Mouse (Mus musculus) ES-E14 (cell line): ENCODE measurements around the gene Ces3b. TPM values are rescaled to one million over a fixed set of nuclear protein-coding genes. Genes with fewer than 3 reads are reported as not detected.
"Not testable (repeated sequence)": the region's sequence is repeated elsewhere in the genome, so short reads cannot be mapped to it uniquely, and the experiment has no call there.

Source experiments
- DNase-seq: peaks from one replicate; pipeline ENCODE4 v3.0.0-alpha.2; 2013; ENCODE audit warnings: low read depth, low spot score
- H3K27ac ChIP-seq: 2 replicates; pipeline ENCODE4 v1.5.1; 2012; ENCODE audit warnings: low read depth, mild to moderate bottlenecking, low read length, moderate library complexity, mixed read lengths; ENCODE audit not compliant: poor library complexity, insufficient read depth, severe bottlenecking
- H3K36me3 ChIP-seq: 2 replicates; pipeline ENCODE4 v1.6.1; 2012; ENCODE audit warnings: mild to moderate bottlenecking, low read length, moderate library complexity, mixed read lengths; ENCODE audit not compliant: control insufficient read depth, poor library complexity, insufficient read depth, severe bottlenecking
- H3K4me1 ChIP-seq, 2 experiments: fragments of 150-350 bp in 1 of 2; sonication (generic) in 1 of 2; 2 replicates each; pipeline ENCODE4 v1.6.1; 2012; ENCODE audit warnings: low read length in 2 of 2, mild to moderate bottlenecking in 1 of 2, mixed read lengths in 1 of 2; ENCODE audit not compliant: control insufficient read depth in 2 of 2, insufficient read depth in 2 of 2, poor library complexity in 1 of 2
- H3K4me3 ChIP-seq, 2 experiments: fragments of 150-350 bp in 1 of 2; sonication (generic) in 1 of 2; 2 replicates each; pipeline ENCODE4 v1.5.1; 2012; ENCODE audit warnings: low read length in 2 of 2, low read depth in 1 of 2, mild to moderate bottlenecking in 1 of 2, mixed read lengths in 1 of 2; ENCODE audit not compliant: insufficient read depth in 1 of 2, poor library complexity in 1 of 2, severe bottlenecking in 1 of 2
- H3K9ac ChIP-seq: 2 replicates; pipeline ENCODE4 v1.6.1; 2012; ENCODE audit warnings: low read depth, mild to moderate bottlenecking, low read length, mixed read lengths; ENCODE audit not compliant: poor library complexity, insufficient read depth, severe bottlenecking
- H3K9me3 ChIP-seq: fragments of 150-350 bp; sonication (generic); 2 replicates; pipeline ENCODE4 v1.6.1; 2012; ENCODE audit warnings: low read depth, mild to moderate bottlenecking, low read length; ENCODE audit not compliant: control insufficient read depth, insufficient read depth
- CHD2 ChIP-seq: IDR thresholded peaks from 2 replicates; pipeline ENCODE4 v1.6.1; 2014; ENCODE audit warnings: mild to moderate bottlenecking, low read depth, low read length, inconsistent platforms
- HCFC1 ChIP-seq: IDR thresholded peaks from 2 replicates; pipeline ENCODE4 v1.6.1; 2012; ENCODE audit warnings: low read length, inconsistent platforms, borderline replicate concordance; ENCODE audit not compliant: insufficient read depth
- MAFK ChIP-seq: IDR thresholded peaks from 2 replicates; pipeline ENCODE4 v1.6.1; 2014; ENCODE audit warnings: mild to moderate bottlenecking, low read depth, low read length, inconsistent platforms; ENCODE audit not compliant: insufficient read depth
- ZC3H11A ChIP-seq: IDR thresholded peaks from 2 replicates; pipeline ENCODE4 v1.6.1; 2012; ENCODE audit warnings: low read depth, mild to moderate bottlenecking, inconsistent platforms, low read length, borderline replicate concordance
- ZNF384 ChIP-seq: IDR thresholded peaks from 2 replicates; pipeline ENCODE4 v1.6.1; 2012; ENCODE audit warnings: low read depth, low read length, inconsistent platforms
- in situ Hi-C, 2 experiments: fragments of 600-800 bp; cut with MboI; formaldehyde crosslinking; loops; one replicate each; pipeline ENCODE4 v1.15.1; 2025; ENCODE audit warnings: low sequenced_read_pairs in 2 of 2, inconsistent platforms in 1 of 2; ENCODE audit not compliant: unreplicated experiment in 2 of 2
- total RNA-seq: library from RNA; depleted of rRNA; stranded (reverse); fragments of 300-350 nt; gene quantifications from 2 replicates; pipeline ENCODE4 v1.2.3, GENCODE M21; 2012

Gene Ces3b
- total RNA-seq, 1 experiment = not detected

DNA sequence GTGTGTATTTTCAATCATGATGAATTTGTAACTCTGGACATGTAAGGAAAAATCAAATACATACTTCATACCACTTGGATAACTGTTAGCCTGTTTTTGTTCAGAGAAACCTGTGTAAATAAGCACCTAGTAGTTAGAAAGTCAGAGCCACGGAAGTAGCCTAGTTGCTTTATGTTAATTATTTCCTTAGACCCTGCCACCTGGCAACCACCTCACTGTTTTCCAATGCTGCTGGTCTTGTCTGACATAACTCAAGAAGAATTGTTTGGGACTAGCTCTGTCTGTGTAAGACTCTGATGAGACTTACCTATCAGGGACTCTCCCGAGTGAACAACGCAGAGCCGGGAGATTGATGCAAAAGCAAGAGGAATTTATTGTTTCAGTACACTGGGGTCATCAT, 7.0 kb upstream of the Ces3b start:
- TF ChIP-seq ZNF384 = no peak
- no peak for TF ChIP-seq ZC3H11A
- TF ChIP-seq MAFK = no peak
- no peak for TF ChIP-seq HCFC1
- TF ChIP-seq CHD2 = no peak
- Histone ChIP-seq H3K9ac (no peak overlapping the region), H3K4me3 (no peak overlapping the region), H3K4me1 (no peaks in the 10 kb centered on the region), H3K27ac (no peak overlapping the region), H3K36me3 (no peaks in the 10 kb centered on the region), H3K9me3 (no peaks in the 10 kb centered on the region)
- DNase-seq = no peak
- in situ Hi-C loops = no loop called here

DNA sequence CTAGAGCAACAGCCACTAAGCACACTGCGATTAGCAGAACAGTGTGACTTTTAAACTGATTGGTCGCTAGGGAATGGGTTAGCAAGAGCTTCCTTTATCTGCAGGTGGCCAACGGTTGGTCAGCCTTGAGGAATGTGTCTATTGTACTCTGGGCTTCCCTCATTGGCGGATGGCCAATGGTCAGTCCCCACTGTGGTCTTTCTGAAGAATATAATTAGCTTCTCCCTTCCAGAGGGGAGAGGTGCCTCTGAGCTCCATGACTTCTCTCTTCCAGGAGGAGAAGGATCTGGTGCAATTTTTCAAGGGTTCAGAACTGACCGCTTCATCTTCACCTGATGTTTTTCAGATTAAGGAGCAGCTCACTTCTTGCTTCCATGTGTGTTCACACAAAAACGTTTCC, 6.5 kb upstream of the Ces3b start:
- DNase-seq = no peak
- in situ Hi-C loops = no loop called here
- H3K27ac ChIP-seq = no peak overlapping the region

DNA sequence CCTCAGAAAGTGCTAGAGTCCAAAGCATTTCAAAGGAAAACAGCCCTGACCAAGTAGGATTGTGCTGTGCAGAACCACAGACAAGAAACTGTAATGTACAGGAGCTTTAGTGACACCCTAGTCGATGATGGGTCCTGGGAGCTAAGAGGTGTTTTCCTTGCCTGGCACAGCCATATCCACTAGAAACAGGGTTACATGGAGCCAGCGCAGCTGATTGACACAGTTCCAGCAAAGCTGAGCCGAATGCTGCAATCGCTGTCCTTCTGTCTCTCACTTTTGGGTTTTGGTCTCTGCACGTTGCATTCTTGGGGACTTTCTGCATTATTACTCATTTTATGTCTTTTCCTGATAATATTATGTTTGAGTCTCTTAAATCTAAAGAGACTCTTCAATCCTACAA, 5.0 kb upstream of the Ces3b start:
- TF ChIP-seq ZNF384 = no peak
- TF ChIP-seq MAFK = no peak
- TF ChIP-seq CHD2 = no peak
- no peak for TF ChIP-seq HCFC1
- TF ChIP-seq ZC3H11A = no peak
- no peaks in the 10 kb centered on the region for H3K4me1 ChIP-seq

More for the DNA sequence above, 6.5 kb upstream of the Ces3b start:
- Histone ChIP-seq H3K4me3 (no peak overlapping the region), H3K9me3 (no peaks in the 10 kb centered on the region), H3K9ac (no peak overlapping the region), H3K4me1 (no peaks in the 10 kb centered on the region), H3K36me3 (no peaks in the 10 kb centered on the region)
- TF ChIP-seq ZNF384 (no peak), CHD2 (no peak), HCFC1 (no peak), MAFK (no peak), ZC3H11A (no peak)

DNA sequence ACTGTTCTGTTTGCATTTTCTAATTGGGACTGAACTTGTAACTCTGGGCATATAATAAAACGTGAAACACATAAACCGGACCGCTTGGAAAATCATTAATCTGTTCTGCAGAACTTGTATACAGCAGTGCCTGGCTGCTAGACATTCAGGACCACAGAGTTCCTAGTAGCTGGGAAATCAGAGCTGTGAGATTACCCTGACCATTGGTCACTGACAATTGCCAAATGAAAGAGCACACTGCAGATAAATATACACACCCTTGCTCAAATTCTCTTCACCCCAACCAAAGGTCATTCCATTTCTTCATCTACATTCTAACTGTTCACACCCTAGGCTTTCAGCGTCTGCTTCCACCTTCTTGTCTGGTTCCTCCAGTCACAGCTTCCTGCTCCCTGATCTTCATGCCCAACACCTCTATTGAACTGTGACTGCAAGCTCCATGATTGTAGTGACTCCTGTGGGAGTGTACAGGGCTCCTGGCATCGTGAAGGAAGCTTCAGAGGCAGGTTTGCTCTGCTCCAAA, 2.7 kb upstream of the Ces3b start:
- H3K4me1 ChIP-seq = no peaks in the 10 kb centered on the region
- H3K9me3 ChIP-seq = no peaks in the 10 kb centered on the region
- no peak overlapping the region for H3K27ac ChIP-seq
- no peak overlapping the region for H3K9ac ChIP-seq
- in situ Hi-C loops = no loop called here
- no peak overlapping the region for H3K4me3 ChIP-seq
- H3K36me3 ChIP-seq = no peaks in the 10 kb centered on the region
- TF ChIP-seq ZNF384 (no peak), ZC3H11A (no peak), CHD2 (no peak), MAFK (no peak), HCFC1 (no peak)
- DNase-seq = no peak

More for the DNA sequence above, 5.0 kb upstream of the Ces3b start:
- H3K9ac ChIP-seq = no peak overlapping the region
- no peaks in the 10 kb centered on the region for H3K9me3 ChIP-seq
- in situ Hi-C loops = no loop called here
- no peaks in the 10 kb centered on the region for H3K36me3 ChIP-seq
- H3K4me3 ChIP-seq = no peak overlapping the region
- no peak overlapping the region for H3K27ac ChIP-seq
- DNase-seq = no peak

DNA sequence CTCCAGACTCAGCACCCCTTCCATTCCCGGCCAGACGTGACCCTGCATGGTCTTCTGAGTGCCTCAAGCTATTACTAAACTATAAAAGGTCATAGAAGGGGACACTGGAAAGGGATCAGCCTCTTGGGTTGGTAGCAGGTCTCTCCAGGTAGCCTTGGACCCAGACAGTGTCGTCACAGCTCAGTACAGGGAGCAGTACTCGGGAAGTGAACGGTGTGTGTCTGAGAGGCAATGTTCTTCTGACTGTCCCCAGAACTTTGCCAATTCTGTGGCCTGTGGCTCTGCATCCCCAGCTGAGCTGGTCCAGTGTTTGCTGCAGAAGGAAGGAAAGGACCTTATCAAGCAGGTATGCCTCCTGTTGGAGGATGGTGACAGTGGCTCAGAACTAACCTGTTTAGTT, 4.6 kb downstream of the Ces3b start:
- H3K9me3 ChIP-seq, H3K27ac ChIP-seq, H3K9ac ChIP-seq, H3K36me3 ChIP-seq, H3K4me1 ChIP-seq, H3K4me3 ChIP-seq, DNase-seq, in situ Hi-C loops: not testable (repeated sequence)
